Mouse (Mus musculus): ENCODE data around the gene Akr1e1. TPM values are rescaled to one million over a fixed set of nuclear protein-coding genes. Genes with fewer than 3 reads are reported as not detected.

Gene Akr1e1
- polyA plus RNA-seq, 2 experiments = 7.9 to 16.6 TPM

DNA sequence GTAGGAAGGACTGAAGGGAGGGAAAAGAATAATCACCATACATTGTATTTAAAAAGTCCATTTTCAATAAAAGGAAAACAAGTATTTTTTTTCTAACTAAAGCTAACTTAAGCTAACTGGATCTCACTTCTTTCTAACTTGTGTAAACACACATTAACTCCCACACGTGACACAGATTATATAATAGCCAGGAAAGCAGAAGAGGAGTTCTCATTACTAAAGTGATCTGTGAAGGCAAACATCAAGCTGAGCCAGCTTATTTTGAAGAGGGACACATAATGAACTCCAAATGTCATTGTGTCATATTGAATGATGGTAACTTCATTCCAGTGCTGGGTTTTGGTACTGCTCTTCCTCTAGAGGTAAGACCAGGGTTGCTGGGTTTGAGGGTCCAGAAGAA is 35.1 kb downstream of the Akr1e1 start, which contains the start of gene Akr1c21:
TSS of gene Akr1c21 (plus strand) at position 205 of the 400 bp plus-strand sequence.
- DNase-seq (ENCODE audit: low read depth in 3 of 3, low spot score in 3 of 3) = no peak

GRCm38 (mm10) chr13:4565996-4566395 is 43.0 kb downstream of the Akr1e1 start:
- Histone ChIP-seq H3K4me3 (ENCODE audit: insufficient read depth in 1 of 2, low read depth in 2 of 2, low read length in 2 of 2) (no peak overlapping the region), H3K27me3 (ENCODE audit: control insufficient read depth, insufficient read depth, low read length) (no peaks in the 10 kb centered on the region), H3K4me2 (ENCODE audit: low read depth) (no peak overlapping the region), H3K36me3 (replicated peaks; ENCODE audit: control insufficient read depth, insufficient read depth, low read depth) (no peaks in the 10 kb centered on the region), H3K9me3 (ENCODE audit: control insufficient read depth, low read length) (no peaks in the 10 kb centered on the region), H3K27ac (no peak overlapping the region), H3K9ac (replicated peaks) (no peak overlapping the region), H3K4me1 (replicated peaks; ENCODE audit: control insufficient read depth in 2 of 2, insufficient read depth in 2 of 2, low read length in 1 of 2) (no peaks in the 10 kb centered on the region)
- ATAC-seq (ENCODE audit: insufficient read depth) (no peak), DNase-seq (ENCODE audit: low read depth in 3 of 3, low spot score in 3 of 3) (no peak)
- 54% methylated on average over 2 of the region's 2 CpGs for WGBS (ENCODE audit: insufficient replicate concordance)
- no peak for TF ChIP-seq EP300 (IDR thresholded peaks at IDR 0.05; ENCODE audit: low read depth)
- no peak for TF ChIP-seq CTCF (IDR thresholded peaks at IDR 0.05; ENCODE audit: low read depth)

More for the DNA sequence above, 35.1 kb downstream of the Akr1e1 start, which contains the start of gene Akr1c21:
- Histone ChIP-seq H3K27ac (no peak within 1 kb of the TSS), H3K4me1 (replicated peaks; ENCODE audit: control insufficient read depth in 2 of 2, insufficient read depth in 2 of 2, low read length in 1 of 2) (no peaks in the 10 kb centered on the region), H3K4me2 (ENCODE audit: low read depth) (no peak within 1 kb of the TSS), H3K36me3 (replicated peaks; ENCODE audit: control insufficient read depth, insufficient read depth, low read depth) (no peaks in the 10 kb centered on the region), H3K9ac (replicated peaks) (no peak within 1 kb of the TSS), H3K9me3 (ENCODE audit: control insufficient read depth, low read length) (no peaks in the 10 kb centered on the region), H3K4me3 (ENCODE audit: insufficient read depth in 1 of 2, low read depth in 2 of 2, low read length in 2 of 2) (no peak within 1 kb of the TSS), H3K27me3 (ENCODE audit: control insufficient read depth, insufficient read depth, low read length) (no peaks in the 10 kb centered on the region)
- no peak for ATAC-seq (ENCODE audit: insufficient read depth)
- TF ChIP-seq CTCF (IDR thresholded peaks at IDR 0.05; ENCODE audit: low read depth) (no peak), EP300 (IDR thresholded peaks at IDR 0.05; ENCODE audit: low read depth) (no peak)
- WGBS (ENCODE audit: insufficient replicate concordance) = 44% methylated on average over 1 of the region's 1 CpGs

GRCm38 (mm10) chr13:4560500-4560899 is 48.5 kb downstream of the Akr1e1 start:
- no peak for ATAC-seq (ENCODE audit: insufficient read depth)
- H3K27ac ChIP-seq = no peak overlapping the region
- no peaks in the 10 kb centered on the region for H3K27me3 ChIP-seq (ENCODE audit: control insufficient read depth, insufficient read depth, low read length)
- no peak overlapping the region for H3K9ac ChIP-seq (replicated peaks)
- no peaks in the 10 kb centered on the region for H3K36me3 ChIP-seq (replicated peaks; ENCODE audit: control insufficient read depth, insufficient read depth, low read depth)
- no peaks in the 10 kb centered on the region for H3K4me1 ChIP-seq (replicated peaks; ENCODE audit: control insufficient read depth in 2 of 2, insufficient read depth in 2 of 2, low read length in 1 of 2)
- no peak overlapping the region for H3K4me2 ChIP-seq (ENCODE audit: low read depth)
- no peak overlapping the region for H3K4me3 ChIP-seq (ENCODE audit: insufficient read depth in 1 of 2, low read depth in 2 of 2, low read length in 2 of 2)
- DNase-seq (ENCODE audit: low read depth in 3 of 3, low spot score in 3 of 3) = no peak
- H3K9me3 ChIP-seq (ENCODE audit: control insufficient read depth, low read length) = no peaks in the 10 kb centered on the region
- TF ChIP-seq CTCF (IDR thresholded peaks at IDR 0.05; ENCODE audit: low read depth) = no peak
- TF ChIP-seq EP300 (IDR thresholded peaks at IDR 0.05; ENCODE audit: low read depth) = no peak

DNA sequence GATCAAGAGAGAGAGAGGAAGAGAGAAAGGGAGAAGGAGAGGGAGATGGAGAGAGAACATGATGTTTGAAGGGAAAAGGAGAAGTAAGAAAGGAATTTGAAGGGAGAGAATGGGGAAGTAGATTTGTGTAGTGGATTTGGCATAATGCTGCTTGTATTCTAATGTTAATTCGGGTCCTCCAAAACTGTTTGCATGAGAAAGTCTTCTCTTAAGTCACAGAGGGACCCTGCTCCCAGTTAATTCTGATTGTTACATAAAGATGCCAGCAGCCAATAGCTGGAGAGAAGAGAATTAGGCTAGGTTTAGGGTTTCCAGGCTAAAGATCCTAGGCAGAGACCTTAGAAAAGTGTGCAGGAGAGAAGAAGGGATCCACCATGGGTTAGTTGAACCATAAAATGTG is 49.8 kb downstream of the Akr1e1 start:
- Histone ChIP-seq H3K4me1 (replicated peaks; ENCODE audit: control insufficient read depth in 2 of 2, insufficient read depth in 2 of 2, low read length in 1 of 2) (no peaks in the 10 kb centered on the region), H3K27me3 (ENCODE audit: control insufficient read depth, insufficient read depth, low read length) (no peaks in the 10 kb centered on the region), H3K4me2 (ENCODE audit: low read depth) (no peak overlapping the region), H3K9ac (replicated peaks) (no peak overlapping the region), H3K9me3 (ENCODE audit: control insufficient read depth, low read length) (no peaks in the 10 kb centered on the region), H3K27ac (no peak overlapping the region), H3K36me3 (replicated peaks; ENCODE audit: control insufficient read depth, insufficient read depth, low read depth) (no peaks in the 10 kb centered on the region), H3K4me3 (ENCODE audit: insufficient read depth in 1 of 2, low read depth in 2 of 2, low read length in 2 of 2) (no peak overlapping the region)
- DNase-seq (ENCODE audit: low read depth in 3 of 3, low spot score in 3 of 3) (no peak), ATAC-seq (ENCODE audit: insufficient read depth) (no peak)
- WGBS (ENCODE audit: insufficient replicate concordance) = 44% methylated on average over 1 of the region's 1 CpGs
- TF ChIP-seq CTCF (IDR thresholded peaks at IDR 0.05; ENCODE audit: low read depth) = no peak
- TF ChIP-seq EP300 (IDR thresholded peaks at IDR 0.05; ENCODE audit: low read depth) = no peak

Other genes with a start within 250 kb of the Akr1e1 start
- 0.37 and 0.75 TPM in 2 replicates for gene Akr1c6, start 174.9 kb downstream of the Akr1e1 start, polyA plus RNA-seq (2012; rRNA removed)
- gene Akr1c6, start 174.9 kb downstream of the Akr1e1 start, polyA plus RNA-seq (2014; fragmentation: Nextera tagmentation; extraction: Ambion mirVana) = 1.5 and 1.8 TPM in 2 replicates
- gene Akr1c20, start 85.8 kb downstream of the Akr1e1 start, polyA plus RNA-seq (2012; rRNA removed) = 0.10 TPM in 1 of 2 replicates, not detected in the other
- gene Akr1c20, start 85.8 kb downstream of the Akr1e1 start, polyA plus RNA-seq (2014; fragmentation: Nextera tagmentation; extraction: Ambion mirVana) = 0.09 and 0.10 TPM in 2 replicates
- not detected in 2 replicates for gene Akr1c21, start 35.1 kb downstream of the Akr1e1 start, polyA plus RNA-seq (2012; rRNA removed)
- not detected in 2 replicates for gene Akr1c21, start 35.1 kb downstream of the Akr1e1 start, polyA plus RNA-seq (2014; fragmentation: Nextera tagmentation; extraction: Ambion mirVana)